Mouse (Mus musculus) CD4-positive, CD25-positive, alpha-beta regulatory T cell, adult 4 months (primary cell): ENCODE measurements around the gene Gdap1l1. TPM values are rescaled to one million over a fixed set of nuclear protein-coding genes. Genes with fewer than 3 reads are reported as not detected.
"Not testable (repeated sequence)": the region's sequence is repeated elsewhere in the genome, so short reads cannot be mapped to it uniquely, and the experiment has no call there.

ENCODE experiments used
- ATAC-seq: one replicate; pipeline ENCODE4 v1.8.0; 2017
- polyA plus RNA-seq, 2 experiments: library from polyadenylated mRNA; unstranded; fragments of 100-300 nt; shearing (Covaris generic); gene quantifications; one replicate each; pipeline ENCODE4 v1.2.1; 2017

The Gdap1l1 gene
- polyA plus RNA-seq: not detected

DNA sequence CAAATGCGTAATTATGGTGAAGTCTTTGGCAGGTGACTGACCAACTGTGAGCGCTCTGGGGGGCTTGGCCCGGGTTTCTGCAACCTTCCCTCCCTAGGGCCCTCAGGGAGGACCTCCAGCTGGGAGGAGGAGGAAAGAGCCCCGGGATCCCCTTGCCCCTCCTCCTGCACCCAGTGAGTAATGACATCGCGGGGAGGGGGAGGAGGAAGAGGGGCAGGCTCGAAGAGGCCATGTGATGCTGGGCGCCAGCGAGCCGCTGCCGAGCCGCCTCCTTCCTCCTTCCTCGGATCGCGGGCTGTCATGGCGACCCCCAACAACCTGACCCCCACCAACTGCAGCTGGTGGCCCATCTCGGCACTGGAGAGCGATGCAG lies at the start of gene Gdap1l1:
Gene Gdap1l1 (plus strand): TSS at position 231 of the 373 bp plus-strand sequence.
- ATAC-seq: no peak

DNA sequence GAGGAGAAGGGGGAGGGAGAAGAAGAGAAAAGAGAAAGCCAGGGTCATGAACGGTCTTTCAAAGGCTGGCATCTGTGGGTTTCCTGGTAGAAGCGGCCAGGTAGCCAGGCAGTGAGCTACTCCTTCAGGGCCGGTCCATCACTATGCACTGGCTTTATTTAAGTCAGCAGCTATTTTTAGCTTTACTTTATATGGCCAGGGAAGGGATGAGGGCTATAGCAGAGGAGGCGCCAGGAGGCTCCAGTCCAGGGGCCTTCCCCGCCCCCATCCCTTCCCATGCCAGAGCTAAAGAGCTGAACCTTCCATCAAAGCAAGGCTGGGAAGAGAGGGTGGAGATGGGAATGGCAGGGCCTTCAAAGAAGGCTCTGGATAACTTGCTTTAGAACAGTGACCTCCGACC lies 45.8 kb upstream of the Gdap1l1 start:
- no peak for ATAC-seq

DNA sequence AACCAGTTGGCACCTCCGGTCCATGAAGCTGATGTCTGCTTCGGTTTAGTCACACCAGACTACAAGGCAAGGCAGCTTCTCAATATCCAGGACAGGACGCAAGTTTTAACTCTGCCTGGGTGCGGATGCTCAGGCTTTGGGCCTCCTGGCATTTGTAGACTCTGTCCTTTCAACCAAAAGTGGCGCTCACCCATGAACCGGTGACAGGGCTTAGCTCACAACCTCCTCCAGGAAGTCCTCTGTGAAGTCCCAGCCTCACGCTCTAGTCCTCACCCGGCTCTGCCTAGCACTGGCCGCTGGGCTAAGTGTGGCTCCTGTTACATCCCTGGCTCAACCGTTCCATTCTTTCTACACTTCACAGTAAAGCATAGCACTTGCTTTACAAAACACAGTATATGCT lies 45.0 kb upstream of the Gdap1l1 start:
- no peak for ATAC-seq

DNA sequence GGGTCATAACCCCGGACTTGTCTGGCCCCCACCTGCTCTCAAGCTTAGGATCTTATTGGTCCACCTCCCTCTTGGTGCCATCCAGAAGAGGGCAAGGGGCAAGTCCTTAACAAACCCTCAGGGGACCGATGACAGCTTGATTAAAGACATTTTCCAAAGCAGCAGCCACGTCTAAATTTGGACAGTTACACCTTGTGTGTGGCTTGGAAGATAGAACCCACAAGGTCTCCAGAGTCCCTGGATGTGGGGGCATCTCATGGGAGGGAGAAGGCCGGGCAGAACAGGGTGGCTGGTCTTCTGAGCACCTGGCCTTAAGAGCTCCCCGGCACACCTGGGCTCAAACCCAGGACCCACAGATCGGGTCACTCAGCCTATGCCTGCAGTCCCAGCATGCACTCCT lies 44.3 kb upstream of the Gdap1l1 start:
- no peak for ATAC-seq

DNA sequence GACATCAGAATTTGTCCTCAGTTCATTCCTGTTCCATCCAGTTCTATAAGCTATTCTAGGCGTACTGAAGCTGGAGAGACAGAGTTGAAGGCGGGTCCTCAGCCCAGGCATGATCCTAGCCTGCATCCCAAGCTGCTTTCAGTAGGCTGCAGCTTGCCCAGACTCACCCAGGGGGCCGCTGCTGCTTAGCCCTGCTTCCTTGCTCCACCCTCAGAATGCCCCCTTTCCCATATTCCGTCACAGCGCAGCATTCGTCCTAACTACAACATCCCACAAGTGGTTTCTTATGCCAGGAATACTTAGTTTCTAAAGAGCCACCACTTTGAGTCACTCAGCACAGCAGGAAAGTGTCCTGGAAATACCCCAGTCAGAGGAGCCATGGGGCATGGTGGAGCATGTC lies 43.3 kb upstream of the Gdap1l1 start:
- ATAC-seq: no peak

DNA sequence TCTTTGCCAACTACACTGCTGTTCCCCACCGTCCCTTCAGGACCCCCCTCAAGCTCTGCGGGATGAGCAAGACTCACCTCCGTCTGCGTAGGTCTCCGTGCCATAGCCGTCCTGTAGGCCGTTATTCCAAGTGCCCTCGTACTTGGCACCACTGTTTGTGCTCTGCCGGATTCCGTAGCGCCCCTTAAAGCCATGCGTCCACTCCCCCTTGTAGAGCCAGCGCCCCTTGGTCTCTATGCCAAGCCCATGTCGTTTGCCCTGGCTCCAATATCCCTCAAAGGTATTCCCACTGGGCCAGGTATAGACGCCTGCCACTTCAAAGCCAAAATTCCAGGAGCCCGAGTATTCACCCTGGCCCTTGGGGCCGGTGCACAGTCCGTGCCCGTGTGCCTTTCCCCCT lies 41.2 kb upstream of the Gdap1l1 start:
- no peak for ATAC-seq

DNA sequence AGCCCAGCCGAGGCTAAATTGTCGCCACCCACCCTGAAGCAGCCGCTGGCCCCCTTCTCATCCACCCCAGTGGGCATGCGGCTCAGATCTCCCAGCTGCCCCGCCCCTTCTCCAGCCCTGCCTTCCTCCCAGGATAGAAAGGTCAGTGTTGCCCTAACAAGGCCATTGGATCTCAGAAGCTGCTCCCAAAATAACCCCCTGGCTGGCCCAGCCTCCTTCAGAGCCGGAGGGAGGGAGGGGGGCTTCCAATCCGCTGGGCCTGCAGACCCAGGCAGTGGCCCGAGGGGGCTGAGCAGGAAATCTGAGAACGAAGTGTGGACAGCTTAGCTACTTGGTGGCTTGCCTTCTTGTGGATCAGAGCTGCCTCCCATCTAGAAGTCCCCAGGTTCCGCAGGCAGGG lies 40.4 kb upstream of the Gdap1l1 start, which contains the start of gene Jph2:
Gene Jph2 (minus strand): TSS at position 89 of the 400 bp plus-strand sequence.
- ATAC-seq: no peak

DNA sequence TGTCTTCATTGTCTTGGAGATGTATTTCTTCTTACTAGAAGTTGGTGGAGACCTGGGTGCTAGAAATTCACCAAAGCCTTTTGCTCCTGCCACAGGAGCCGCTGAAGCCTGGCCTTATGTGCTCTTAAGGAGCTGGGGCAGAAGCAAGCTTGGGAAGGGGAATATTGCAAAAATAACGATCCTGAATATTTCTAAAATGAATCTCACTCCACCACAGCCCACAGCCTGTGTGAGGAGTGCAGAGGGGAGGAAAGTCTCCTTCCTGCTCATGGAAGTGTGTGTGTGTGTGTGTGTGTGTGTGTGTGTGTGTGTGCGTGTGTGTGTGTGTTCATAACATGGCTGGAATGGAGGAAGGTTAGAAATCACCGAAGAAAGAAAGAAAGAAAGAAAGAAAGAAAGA lies 39.5 kb upstream of the Gdap1l1 start:
- ATAC-seq: no peak

DNA sequence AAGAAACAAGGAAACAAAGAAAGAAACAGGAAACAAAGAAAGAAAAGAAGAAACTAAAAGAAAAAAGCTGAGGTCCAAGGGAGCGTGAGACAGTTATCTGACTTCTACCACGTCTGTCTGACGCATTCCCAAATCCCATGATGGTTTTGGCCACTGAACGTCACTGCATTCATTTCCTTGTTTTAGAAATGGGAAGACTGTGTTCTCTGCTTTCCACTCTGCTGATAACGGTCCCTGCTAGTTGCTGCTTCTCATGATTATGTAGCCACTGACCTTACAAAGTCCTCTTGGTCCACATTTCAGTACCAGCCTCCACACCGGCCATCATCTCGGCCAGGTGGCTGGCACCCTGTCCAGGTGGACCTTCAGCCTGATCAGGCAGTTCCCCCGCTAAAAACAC lies 39.1 kb upstream of the Gdap1l1 start:
- ATAC-seq: no peak

DNA sequence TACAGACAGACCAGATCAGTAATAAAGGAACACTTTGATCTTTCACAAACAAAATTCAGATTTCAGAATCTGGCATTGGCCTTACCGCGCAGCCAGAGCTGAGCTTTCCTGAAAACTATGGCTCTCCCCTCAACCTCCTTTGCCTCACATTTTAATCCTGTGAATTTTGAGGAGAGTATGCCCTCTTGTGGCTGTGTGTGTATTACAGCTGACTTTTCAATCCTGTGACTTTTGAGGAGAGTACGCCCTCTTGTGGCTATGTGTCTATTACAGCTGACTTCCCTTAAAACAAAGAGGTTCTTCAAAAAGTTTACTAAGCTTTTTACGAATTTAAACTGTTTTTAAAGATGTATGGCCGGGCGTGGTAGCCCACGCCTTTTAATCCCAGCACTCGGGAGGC lies 37.1 kb upstream of the Gdap1l1 start:
- ATAC-seq: peak; percentile 89

DNA sequence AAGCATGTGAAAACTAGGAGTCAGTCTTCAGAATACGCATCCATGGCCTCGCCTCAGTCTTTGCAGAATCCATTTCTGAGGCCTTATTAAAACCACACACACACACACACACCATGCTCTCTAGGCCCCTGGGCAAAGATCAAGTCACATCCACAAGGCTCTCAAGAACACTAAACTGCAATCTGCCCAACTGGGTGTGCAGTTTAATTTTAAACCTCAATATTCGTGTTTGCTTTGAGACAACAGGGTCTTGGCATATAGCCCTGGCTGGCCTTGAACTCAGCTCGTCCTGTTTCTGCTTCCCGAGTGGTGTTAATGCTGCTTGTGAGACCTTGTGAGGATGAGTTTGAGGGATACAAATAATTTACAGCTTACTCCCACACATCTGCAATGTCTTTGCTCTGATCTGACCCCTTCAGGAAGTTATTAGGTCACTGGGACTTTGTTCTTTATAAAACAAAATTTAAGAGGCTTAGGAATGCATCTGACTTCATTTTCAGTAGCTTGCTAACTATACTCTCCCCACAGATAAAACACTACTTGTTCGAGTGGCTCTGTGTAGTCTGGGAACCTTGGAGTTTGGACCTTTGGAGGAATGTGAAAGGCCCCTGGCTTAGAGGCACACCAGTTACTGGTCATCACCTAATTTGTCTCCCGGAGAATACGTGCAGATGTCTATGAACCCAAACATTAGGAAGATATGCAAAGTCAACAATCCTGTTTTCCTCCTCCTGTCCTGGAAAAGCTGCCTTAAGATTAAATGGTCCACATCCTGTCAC lies 34.0 kb upstream of the Gdap1l1 start:
- no peak for ATAC-seq

DNA sequence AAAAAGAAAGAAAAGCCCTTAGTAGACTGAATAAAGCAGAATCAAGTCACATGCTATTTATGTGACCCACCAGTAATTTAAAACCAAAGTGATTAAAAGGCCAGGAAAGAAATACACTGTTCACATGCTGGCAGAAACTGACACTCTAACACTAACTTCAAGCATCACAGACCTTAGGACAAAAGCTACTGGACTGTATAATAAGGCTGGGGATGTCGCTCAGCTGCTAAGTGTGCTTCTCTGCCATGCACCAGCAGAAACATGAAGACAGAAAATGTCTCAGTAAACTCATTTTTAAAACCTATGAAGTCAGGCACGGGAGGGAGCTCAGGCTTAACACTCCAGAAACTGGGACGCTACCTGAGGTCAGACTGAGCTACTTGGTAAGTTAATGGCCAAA lies 28.1 kb upstream of the Gdap1l1 start:
- no peak for ATAC-seq

DNA sequence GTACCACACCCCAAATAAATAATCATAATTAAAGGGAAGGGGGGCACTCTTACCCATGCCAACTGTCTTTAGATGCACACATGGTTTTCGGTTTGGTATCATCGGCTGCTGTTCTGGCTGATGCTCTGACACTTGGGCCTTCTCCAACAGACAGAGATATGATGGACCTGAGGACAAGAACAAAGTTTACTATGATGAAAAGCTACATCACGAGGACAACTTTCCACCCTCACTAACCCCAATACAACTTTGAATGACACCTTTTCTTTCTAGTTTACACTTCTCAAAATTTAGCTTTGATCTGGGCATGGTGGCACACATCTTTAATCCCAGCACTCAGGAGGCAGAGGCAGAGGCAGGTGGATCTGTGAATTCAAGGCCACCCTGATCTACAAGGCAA lies 26.9 kb upstream of the Gdap1l1 start:
- ATAC-seq: not testable (repeated sequence)

DNA sequence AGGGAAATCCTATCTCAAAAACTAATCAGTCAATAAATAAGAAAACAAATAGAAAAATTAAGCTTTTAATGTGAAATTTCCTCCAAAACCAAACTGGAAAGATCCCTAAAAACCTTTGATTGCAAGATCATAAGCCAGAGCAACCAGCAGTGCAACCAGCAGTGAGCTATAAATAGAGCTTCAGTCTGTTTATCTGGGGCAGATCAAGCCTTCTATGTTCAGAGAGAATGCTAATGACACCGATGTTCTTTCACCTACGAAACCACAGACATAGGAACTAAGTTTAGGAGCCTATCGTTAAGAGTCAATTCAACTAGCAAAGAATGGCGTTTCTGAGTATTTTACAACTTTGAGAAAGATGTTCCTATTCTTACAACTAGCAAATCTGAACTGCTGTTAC lies 26.4 kb upstream of the Gdap1l1 start:
- peak; percentile 56 for ATAC-seq

DNA sequence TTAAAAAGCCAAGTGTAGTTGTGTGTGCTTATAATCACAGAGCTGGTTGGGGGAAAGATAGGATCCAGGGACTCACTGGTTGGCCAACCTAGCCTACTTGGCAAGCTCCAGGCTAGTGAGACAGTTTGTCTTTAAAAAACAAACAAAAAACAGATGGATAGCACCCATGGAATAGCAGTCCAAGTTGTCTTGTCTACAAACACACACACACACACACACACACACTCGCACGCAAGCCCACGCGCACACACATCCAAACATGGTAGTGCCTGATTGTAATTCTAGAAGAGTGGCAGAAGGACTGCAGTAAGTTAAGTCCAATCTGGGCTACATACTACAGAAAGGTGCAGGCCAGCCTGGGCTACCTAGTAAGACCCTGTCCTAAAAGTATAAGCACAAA lies 25.9 kb upstream of the Gdap1l1 start:
- no peak for ATAC-seq

DNA sequence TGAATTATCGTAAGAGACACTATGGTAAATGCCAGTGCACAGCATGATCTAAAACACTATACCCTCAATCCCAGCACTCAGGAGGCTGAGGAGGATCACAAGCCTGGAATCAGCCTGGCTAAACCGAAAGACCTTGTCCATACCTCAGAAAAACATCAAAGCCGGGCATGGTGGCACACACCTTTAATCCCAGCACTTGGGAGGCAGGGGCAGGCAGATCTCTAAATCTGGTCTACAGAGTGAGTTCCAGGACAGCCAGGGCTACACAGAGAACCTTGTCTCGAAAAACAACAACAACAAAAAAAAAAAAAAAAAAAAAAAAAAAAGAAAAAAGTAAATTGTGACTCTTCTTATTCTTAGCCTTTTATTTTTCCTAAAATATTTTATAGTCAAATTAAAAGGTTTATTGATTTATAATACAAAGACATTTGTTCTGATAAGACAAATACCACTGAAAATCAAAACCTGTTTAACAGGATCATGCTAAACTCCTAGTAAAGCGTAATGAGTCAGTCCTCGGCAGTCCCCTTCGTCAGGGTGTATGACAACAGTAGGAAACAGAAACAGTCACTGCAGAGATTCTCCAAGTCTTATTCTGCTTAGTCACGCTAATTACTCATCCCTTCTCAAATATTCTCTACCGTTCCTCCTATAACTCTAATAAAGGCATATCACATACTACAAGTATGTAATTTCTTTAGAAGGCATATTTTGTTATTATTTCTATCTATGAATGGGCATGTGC lies 25.3 kb upstream of the Gdap1l1 start:
- ATAC-seq: no peak

DNA sequence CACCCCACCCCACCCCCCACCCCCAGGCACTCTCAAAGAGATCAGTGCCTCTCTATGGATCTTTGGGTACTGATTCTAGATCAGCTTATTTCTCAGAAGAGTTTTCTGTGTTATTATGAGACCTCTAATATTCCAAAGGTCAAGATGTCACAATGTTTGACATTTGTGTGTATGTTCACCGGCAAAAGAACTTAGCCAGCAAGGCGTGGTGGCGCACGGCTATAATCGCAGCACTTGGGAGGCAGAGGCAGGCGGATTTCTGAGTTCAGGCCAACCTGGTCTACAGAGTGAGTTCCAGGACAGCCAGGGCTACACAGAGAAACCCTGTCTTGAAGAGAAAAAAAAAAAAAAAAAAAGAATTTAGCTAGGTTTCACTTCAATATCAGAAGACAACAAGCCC lies 21.2 kb upstream of the Gdap1l1 start:
- no peak for ATAC-seq

DNA sequence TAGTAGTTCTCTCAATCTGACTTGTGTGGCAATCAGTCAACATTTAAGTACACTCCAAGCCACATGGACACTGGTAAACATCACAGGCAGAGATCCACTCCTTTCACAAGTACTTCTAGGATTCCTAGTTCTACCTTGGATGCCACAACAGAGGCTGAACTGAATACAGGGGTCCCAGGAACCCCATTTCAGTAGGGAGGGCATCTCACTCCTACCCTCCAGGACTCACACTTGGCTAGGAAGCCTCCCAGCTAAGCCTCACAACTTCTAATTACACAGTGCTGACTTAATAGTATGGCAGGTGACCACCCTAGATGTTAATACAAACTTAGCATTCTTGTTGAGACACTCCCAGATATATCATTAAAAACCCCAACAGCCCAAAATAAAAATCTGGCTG lies 20.4 kb upstream of the Gdap1l1 start:
- no peak for ATAC-seq

DNA sequence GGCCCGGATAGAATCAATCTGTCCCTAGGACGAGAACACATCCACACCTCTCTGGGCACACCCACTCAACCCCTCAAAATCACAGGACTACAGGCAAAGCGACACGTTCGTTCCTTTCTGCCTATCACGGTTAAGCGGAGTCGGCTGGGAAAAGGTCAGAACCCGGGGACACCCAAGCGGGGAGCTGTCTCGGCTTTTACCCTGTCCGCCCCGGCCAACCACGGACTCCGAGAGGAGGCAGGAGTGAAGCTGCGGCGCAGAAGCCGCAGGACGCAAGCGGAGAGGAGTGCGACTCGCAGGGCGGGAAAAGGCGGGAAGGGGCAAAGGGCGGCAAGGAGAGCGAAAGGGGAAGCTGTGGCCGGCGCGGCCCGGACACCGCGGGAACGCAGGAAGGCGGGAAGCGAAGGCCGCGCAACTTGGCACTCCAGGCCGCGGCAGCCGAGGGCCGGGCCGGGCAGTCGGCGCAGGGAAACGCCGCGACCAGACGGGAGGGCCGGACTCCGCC lies 19.4 kb upstream of the Gdap1l1 start:
- ATAC-seq: peak; percentile 8

DNA sequence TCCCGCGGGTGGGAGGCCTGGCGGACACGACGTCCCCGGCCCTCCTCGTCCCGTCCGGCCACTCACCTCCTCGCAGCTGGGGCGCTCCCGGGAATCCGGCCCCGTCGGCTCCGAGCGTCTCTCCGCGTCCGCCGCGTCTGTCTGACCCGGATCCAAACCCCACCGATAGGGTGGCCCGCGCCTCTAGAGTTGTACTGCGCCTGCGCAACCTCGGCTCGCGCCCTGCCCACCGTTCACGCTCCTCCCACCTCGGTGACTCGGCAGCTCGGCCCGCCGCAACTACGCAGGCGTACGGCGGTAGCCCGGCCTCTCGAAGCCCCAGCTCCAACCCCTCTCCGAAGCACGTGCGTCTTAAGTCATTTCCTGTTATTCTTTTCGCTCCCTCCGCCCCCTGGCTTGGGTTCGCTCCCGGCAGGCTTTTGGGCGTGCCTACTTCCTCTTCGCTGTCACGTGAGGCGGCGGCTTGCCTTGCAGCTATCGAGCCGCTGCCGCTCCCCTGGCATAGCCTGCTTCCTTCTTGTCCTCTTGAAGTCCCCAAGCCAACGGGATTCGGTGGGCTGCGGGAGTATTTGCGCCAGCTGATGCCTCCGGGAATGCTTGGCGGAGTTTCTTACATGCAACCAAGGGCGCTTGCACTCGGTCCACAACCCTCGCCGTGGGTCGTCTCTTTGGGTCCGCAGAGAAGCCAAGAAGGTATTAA lies 18.8 kb upstream of the Gdap1l1 start:
- peak; percentile 96 for ATAC-seq

DNA sequence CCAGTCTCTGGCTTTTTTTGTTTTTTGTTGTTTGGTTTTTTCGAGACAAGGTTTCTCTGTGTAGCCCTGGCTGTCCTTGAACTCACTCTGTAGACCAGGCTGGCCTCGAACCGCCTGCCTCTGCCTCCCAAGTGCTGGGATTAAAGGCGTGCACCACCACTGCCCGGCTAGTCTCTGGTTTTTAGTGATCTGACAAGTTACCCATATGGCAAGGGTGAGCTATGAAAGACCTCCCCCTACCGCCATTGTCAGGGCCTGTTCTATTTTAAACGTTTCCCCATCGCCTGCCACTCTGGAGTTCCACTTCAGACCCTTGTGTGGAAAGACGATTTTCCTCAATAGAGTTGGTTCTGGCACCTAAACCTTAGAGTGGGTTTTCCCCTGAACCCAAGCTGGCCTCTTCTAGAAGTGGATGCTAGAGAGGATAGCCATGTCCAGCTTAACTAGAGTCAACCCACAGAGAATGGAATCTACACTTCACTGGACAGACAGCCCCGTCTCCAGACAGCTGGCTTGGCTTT lies 17.9 kb upstream of the Gdap1l1 start:
- no peak for ATAC-seq

DNA sequence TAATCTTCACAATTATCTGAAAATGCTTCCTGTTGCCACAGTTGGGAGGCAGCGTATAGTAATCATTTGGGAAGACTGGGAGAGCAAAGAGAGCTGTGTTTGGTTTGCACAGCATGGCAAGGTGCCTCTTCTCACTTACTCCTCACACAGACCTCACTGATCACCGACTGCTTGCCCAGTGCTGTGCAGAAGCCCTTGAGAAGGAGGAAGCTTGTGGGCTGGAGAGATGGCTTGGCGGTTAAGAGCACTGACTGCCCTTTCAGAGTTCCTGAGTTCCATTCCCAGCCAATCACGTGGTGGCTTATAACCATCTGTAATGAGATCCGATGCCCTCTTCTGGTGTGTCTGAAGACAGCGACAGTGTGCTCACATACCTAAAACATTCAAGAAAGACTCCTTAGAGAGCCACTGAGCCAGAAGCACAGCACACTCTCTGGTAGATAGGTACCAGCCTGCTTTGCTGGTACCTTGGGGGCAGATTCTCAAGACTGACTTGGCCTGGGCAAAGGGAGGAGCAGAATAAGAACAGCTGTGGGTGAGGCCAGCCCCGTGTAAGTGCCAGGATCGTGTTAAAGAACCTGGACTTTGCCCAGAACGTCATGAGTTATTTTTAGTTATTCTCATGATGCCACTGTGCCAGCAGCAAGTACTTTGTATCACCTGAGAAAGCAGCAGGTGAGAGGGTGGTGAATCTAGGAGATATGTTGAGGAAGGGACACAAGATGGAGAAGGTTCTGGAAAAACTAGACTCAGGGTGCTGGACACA lies 15.2 kb upstream of the Gdap1l1 start:
- ATAC-seq: no peak
